Mouse (Mus musculus) left cerebral cortex, adult 8-10 months (tissue): ENCODE measurements around the gene Ttc41. TPM values are rescaled to one million over a fixed set of nuclear protein-coding genes. Genes with fewer than 3 reads are reported as not detected.

Experiments
- DNase-seq, 2 experiments: peaks; one replicate each; pipeline ENCODE4 v3.0.0; 2022; ENCODE audit warnings: low spot score in 2 of 2
- total RNA-seq, 4 experiments: library from RNA; stranded (reverse); gene quantifications; 2 replicates each; pipeline ENCODE4 v1.2.4; 2022

Ttc41 gene
- total RNA-seq, 4 experiments from 2014 or later = 1.1 to 2.6 (median 1.8) TPM

DNA sequence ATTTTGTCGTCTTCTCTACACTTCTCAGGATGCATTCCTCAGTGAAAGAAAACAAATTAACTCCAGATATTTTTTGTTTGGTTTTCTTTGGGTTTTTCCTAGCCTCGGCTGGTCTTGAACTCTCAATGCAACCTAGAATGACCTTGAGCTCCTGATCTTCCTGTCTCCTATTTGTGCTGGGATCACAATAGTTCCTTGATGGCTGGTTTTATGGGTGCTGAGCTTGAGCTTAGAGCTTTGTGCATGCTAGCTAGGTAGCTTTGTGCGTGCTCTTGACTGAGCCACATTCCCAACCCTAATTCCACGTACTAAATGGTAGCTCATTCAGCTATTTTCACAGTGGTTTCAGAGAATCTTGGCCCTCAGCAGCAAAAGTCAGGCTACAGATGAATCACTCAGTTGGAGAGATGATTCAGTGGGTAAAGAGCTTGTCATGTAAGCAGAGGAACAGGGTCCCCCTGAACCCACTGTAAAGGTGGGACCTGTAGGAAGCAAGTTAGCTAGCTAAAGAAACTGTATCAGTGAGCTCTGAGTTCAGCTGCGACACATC is 78.6 kb downstream of the Ttc41 start:
- DNase-seq = no peak

DNA sequence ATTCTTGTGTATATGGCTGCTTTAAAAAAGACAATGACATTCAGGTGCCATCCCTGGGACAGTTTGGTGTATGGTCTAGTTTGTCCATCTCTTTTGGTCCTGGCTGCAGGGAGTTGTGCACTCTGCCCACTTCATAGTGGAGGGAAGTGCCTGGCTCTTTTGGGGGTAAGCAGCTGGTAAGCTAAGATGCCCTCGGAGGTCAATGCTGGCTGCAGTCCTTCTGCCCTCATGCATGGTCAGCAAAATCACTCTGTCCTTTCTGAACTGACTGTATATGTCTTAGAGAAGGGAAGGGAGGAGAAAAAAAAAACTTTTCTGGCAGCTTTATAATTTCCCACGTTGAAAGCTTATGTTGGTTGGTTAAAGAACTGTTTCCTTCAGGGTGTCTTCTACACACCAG is 79.8 kb downstream of the Ttc41 start:
- no peak for DNase-seq

DNA sequence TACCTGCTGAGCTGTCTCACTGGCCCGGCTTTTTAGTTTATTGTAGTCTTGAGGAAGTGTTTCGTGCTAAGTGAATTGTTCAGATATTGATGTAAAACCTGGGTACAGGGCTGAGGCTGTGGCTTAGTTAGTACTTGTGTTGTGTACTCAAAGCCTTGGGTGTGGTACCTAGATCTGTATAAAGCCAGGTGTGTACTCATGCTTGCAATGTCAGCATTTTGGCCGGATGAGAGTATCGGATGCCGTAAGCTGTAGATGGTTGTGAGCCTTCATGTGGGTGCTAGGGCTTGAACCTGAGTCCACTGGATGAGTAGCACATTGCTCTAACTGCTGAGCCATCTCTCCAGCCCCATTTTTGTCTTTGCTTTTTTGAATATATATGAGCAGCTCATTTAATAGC is 80.5 kb downstream of the Ttc41 start:
- no peak for DNase-seq

DNA sequence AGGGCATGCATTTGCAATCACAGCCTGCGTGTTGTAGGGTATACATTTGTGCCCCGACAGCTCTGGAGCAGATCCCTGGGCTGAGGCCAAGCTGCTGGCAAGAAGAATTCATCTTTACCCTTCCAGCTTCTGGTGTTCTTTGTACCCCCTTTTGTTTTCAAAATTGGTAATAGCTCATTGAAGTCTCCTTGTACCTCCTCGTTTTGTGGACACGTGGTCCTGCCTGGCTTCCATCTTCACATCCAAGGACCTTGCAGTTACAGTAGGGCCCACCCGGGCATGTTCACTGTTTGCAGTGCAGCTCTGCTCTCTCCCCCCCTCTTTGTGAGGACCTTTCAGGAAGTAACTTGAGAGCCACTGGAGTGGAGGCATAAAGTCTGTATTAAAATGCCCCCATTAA is 82.6 kb downstream of the Ttc41 start:
- no peak for DNase-seq

DNA sequence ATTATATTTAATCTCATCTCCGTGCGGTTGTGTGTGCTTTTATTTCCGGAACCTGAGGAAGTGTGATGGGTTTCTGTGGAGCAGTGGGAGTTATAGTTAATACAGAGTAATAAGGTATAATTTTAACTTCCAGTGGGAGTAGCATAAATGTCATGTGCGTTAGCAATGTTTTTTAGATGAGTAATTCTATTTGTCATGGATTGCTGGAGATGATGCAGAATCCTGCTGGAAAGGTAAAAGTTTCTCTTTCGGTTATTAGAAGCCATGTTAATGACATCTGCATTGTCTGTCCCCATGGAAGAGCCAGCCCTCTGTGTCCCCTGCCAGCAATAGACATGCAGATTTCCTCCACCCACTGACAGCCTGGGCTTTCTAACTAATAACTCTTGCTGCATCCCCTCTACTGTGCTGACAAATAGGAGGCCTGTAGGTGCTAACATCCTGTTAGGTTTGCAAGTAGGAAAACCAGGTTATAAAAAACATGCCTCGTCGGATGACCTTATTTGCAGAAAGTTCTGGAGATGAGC is 83.6 kb downstream of the Ttc41 start:
- no peak for DNase-seq

DNA sequence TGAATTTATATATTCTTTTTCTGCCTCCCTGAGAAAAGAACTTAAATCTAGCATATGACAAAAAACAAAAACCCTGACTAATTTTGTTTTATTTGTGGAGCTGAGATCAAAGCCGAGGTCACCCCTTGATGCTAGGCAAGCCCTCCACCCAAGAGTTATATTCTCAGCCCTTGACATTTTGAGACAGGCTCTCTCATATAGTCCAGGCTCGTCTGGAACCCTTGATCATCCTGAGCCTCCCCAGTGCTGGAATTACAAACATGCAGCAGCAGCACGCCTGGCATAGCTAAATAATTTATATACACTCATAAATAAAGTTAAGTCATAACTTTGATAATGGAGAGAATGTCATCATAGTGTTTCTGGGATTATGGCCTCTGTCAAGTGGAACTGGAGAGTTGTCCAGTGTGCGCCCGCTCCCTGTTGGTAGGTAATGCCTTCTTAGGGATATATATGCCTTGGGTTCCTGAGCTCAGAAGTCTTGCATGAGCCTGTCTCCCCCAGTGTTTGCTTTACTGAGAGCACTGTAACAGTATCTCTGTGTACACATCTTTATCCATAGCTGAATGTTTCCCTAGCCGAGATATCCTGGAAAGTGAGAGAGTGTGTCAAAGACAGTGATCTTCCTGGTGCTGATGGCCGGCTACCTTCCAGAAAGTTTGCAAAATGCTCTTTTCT is 86.0 kb downstream of the Ttc41 start:
- DNase-seq = no peak

DNA sequence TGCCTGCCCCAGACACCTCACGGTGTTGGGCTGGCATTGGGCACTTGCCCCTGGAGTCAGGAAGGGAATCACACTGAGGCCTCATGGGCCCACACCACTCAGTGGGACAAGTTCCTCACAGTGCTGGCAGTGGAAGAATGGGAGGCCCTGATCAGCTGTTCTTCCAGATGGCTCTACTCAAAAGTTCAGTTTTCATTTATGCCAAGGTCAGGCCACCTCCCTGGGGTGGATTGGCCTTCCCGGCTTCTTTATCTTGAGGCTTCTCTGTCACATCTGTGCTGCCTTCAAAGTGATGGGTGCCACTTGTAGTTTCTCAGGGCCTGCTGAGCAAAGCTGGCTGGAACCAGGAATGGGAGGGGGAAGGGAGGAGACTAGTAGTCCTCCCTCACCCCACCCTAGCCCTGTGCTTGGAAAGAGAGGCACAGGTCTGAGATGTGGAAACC is 87.9 kb downstream of the Ttc41 start:
- DNase-seq = no peak

DNA sequence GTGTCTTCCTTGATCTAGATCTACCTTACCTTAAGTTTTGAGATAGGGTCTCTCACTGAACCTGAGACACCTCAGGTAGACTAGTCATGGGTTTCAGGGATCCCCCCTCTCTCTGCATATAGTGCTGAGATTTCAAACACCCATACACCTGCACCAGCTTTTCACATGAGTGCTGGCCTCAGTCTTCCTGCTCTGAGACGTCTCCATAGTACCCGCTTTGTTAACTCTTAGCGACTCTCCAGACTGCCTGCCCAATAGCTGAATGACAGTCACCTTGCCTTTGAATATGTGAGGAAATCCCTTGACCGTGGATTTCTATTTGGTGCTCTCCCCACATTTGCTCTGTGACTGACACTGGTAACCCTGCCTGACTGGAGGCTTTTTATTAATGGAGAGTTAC is 88.6 kb downstream of the Ttc41 start:
- DNase-seq = no peak

DNA sequence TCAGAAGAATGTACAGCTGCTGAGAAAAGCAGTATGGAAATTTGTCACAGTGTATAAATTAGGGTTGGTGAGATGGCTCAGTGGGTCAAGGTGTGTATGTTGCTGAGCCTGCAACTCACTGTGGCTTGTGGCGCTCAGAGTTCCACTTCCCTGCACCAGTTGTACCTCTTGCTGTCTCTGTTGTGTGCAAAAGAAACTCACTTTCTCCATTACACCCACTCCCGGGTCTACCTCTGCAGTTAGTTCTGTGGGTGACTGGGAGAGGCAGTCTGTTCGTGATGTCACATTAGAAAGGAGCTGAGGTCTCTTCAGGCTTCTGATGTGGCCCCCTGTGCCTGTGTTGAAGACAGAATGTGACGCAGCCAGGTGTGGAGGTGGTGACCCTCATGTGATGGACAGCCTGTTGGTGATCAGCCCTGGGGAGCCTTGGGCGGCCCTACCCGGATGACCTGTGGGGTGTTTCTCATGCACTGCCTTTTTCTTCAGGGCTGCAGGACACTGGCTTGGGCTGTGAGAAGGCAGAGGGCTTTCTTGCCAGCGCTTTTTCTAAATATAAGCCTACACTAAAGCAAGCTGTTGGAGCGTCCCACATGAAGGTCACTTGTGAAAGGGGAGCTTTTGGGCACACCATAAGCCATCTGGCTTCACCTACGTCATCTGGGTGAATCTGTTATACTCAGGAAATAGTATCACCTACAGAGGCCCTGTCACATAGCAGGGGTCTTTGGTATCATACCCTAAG is 89.4 kb downstream of the Ttc41 start:
- peak in 1 of 2 experiments; percentile 39 for DNase-seq

DNA sequence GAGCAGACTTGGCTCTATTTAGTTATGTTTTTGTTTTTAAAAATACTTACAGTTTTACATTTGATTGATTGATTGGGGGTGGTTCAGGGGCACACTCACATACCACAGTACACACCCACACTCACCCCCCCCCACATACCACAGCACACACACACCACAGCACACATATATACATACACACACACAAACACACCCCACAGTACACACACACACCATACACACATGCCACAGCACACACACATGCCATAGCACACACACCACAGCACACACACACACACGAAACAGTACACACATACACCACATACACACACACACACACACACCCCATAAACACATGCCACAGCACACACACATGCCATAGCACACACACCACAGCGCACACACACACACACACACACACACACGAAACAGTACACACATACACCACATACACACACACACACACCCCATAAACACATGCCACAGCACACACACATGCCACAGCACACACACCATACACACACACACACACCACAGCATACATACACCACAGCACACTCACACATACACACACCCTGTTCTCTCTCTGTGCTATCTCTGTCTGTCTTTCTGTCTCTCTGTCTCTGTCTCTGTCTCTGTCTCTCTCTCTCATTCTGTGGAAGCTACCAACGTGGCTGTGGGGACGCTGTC is 90.6 kb downstream of the Ttc41 start:
- no peak for DNase-seq

DNA sequence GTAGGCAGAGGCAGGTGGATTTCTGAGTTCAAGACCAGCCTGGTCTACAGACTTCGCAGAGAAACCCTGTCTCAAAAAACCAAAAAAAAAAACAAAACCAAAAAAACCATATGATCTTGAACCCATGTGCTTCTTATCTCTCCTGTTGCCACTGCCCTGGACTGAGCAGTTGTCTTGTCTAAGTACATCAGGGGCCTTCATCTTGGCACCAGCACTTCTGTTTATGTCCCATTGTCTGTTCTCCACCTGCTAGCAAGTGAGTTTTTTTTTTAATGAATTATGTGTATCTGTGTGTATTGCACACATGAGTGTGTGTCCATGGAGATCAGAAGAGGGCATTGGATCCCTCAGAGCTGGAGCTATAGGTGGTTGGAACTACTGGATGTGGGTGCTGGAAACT is 101.8 kb downstream of the Ttc41 start:
- no peak for DNase-seq

DNA sequence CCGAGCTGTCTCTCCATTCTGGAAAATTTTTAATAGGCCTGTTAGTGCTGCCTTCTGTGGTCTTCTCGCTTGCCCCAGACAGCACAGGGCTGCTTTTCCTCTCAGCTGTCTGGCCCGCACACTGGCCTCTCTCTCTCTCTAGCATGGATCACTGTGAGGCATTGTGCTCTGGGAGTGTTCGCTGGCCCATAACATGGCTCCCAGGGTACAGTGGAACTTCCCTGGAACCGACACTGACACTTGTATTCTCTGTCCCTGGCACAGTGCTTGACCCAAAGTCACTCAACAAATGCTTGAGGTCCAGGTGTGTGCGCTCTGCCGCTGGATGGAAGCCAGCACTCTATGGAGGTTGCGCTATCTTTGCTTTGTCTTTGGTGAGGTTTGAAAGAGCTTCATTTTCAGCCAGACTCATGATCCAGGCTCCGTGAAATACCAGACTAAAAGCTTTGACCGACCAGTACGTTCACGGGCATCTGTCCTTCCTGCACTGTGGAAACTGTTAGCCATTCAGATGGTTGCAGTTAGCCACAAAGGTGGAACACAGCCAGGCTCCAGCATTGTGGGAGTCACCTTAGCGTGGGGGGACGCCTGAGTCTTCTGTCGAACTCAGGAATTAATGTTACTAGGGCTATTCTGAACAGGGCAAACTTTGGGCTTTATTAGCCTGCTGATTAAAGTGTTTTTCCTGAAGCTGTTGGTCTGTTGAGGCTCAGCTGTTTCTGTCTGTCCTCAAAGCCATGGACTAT is 102.6 kb downstream of the Ttc41 start:
- no peak for DNase-seq

DNA sequence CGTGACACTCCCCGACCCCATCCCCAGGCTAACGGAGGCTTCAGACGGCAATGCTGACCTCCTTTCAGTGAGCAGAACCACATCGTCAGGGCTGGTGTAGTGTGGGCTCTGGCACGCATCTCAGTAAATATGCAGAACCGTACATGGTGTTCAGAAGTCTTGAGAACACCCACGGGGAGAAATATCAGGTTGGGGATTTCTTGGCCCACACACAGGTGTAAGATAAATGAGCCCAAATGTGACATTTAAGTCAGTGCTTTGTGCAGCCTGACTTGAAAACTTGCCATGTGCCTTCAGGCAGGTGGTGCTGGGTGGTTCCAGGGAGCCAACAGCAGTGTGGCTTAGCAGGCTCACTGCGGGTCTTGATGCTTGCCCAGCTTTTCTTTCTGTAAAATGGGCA is 104.4 kb downstream of the Ttc41 start:
- DNase-seq = peak in 1 of 2 experiments; percentile 55

DNA sequence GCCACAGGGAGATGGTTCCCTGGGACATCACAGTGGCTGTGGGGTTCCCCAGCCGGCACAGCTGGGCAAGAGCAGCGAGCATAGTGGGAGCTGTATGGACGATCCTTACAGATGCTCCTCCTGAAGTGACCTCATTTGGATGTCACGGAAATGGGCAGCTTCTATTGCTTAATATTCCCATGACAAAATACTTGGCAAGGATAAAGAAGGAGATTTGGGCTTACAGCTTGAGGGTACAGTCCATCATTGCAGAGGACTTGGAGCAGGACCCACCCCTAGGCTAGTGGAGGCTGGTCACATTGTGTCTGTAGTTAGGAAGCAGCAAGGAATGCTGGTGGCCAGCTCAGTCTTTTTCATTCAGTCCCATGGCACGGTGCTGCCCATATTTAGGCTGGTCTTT is 105.0 kb downstream of the Ttc41 start:
- no peak for DNase-seq

DNA sequence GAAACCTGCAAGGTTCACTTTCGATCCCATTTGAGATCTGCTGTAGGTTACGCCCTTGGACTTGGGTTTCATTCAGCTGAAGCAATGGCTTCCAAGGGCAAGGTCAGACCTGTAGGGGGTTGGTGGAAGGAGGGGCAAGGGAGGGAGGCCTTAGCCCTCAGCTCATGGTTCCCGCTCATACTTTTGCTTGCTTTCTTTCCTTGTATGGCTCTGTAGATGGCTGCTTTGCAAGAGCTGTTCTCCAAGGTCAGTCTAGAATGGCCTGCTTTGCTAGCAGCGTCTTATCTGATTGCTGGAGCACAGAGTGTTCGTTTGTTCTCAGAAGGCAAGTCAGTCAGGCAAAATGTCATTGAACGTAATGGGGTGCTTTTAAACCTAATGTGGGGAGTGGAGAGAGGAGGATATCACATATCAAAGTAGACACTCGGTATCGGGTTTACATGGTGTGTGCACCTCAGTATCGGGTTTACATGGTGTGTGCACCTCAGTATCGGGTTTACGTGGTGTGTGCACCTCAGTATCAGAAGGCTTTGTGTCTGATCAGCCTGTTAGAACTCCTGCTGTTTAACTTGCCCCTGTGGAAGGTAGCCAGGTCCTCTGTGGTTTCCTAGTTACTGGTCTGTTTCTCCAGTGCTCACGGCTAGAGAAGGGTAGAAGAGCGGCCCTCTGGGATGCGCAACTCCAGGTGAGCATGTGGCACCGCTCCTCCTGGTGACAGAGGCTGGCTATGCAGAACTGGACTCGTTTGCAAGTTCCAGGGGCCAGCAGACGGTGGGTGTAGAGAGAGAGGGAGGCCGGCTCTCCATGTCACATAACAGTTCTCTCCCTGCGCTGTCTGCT is 108.9 kb downstream of the Ttc41 start:
- no peak for DNase-seq

DNA sequence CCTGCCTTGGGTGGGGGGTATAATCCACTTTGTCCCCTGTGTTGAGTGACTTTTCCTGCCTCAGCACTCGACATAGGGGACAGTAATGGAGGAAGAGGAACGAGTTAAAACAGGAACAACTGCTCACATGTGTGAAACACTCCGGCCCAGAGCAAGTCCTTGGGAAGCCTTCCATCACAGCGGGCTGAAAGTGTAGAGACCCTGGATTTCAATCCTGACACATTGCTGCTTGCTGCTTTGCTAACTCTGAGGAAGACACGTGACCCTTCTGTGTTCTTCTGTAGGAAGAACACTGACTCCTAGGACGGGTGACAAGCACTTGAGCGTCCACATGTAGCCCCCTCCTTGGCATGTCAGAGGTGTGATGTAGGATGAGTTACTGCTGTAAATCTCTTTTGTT is 109.5 kb downstream of the Ttc41 start:
- no peak for DNase-seq

DNA sequence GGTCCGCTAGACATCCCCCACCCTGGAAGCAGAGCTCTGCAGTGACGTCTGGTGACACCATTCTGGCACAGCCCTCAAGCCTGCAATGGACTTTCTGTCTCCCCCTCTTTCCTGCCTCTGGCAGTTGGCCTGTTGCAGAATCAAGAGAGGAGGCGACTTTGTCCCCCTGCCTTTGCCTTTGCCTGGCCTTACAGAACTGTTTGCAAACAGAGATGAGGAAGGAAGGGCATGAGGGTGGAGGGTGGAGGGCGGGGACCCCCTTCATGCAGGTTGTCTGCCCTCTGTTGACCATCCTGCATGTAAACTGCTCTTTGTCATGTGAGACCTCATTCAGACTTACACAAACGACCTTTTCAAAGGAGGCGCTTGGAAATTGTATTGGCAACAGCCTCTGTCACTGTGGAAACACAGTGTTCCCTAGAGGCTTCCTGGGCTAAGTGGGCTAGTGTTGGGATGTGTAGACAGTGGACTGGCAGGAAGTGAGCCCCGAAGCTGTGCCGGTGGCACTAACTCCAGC is 114.1 kb downstream of the Ttc41 start:
- DNase-seq = no peak

DNA sequence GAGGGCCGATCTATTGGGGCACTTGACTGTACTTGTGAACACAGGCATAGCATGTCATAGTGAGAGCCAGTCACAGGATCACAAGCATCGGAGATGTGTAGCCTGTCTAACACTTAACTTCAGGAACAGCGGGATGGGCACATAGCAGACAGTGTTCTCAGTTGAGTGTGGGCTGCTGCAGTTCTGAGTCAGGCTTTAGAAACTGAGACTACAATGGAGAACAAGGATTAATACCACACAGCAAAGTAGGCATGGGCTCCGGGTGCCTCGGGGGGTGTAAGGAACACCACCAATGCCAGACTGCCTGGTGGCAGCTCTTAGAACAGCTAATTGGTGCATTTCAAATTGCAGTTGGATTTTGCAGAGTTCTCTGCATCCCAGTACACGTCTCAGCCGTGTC is 115.4 kb downstream of the Ttc41 start:
- DNase-seq = no peak

DNA sequence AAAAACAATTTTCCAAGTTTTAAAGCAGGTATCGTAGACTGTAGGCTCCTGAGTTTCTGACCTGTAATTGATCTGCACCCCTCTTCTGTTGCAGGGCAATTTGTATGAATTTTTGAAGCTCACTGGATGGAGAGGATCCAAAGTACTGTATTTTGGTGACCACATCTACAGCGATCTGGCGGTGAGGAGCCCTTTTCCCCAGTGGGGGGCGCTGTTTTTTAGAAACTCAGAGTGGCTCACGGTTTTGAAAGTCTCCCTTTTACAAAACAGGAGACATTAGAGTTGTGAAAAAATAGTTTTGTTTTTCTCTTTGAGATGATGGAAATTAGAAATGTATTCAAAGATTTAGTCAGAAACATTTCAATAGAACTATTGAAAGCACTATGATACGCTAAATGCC is 118.5 kb downstream of the Ttc41 start:
- DNase-seq = no peak

DNA sequence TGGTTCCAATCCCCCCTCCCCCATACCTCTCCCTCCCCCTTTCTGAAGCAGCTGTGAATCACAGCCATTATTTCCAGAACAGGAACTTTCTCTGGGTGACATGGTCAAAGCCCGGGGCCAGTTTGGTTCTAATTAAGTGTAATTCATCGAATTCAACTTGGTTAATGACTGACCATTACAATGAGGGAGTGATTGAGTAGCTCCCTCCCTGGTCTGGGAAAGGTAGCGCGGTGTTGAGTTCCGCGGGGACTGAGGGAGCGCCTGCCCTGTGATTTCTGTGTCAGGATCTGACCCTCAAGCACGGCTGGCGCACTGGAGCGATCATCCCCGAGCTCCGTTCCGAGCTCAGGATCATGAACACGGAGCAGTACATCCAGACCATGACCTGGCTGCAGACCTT is 119.3 kb downstream of the Ttc41 start:
- DNase-seq = no peak
